Mouse (Mus musculus): ENCODE measurements at regions not wholly inside any gene's neighbourhood (a gene's known extent, or its start where the extent isn't known, plus 50 kb on each side); places are given as distances from the start of the nearest gene placed in this dataset.
"Not testable (repeated sequence)": the region's sequence is repeated elsewhere in the genome, so short reads cannot be mapped to it uniquely, and the experiment has no call there.

DNA sequence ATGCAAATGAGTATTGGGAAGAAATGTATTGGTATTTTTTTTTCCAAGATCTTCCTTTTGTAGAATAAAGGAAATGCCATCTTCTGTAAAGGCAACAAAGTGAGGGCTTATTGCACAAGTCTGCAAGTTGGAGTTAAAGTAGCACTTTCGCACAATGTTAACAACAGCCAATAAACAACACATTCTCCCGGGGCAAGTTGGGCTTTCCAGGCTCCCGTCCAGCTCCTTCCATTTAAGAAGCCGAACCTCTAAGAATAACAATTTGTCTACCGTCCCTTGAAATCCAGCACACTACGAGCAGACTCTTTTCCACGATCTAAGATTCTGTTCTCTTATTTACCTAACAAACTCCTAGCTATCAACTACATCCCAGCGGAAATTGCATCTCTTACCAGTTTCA, 199.9 kb upstream of the G2e3 start:
- Histone ChIP-seq H3K9ac (ENCODE audit: low read depth, low read length) (no peak overlapping the region), H3K36me3 (ENCODE audit: control insufficient read depth, insufficient read depth, low read length) (no peaks in the 10 kb centered on the region), H3K27ac (ENCODE audit: low read length) (no peak overlapping the region), H3K4me2 (ENCODE audit: low read length) (no peak overlapping the region), H3K27me3 (ENCODE audit: control insufficient read depth, insufficient read depth, low read depth, low read length) (no peaks in the 10 kb centered on the region), H3K4me1 (ENCODE audit: control insufficient read depth, insufficient read depth, low read length) (no peaks in the 10 kb centered on the region), H3K4me3 (ENCODE audit: low read depth, low read length) (no peak overlapping the region), H3K9me3 (replicated peaks; ENCODE audit: control insufficient read depth, low read length, poor library complexity, severe bottlenecking) (no peaks in the 10 kb centered on the region)
- 87% methylated on average over 8 of the region's 8 CpGs for WGBS
- ATAC-seq: no peak

DNA sequence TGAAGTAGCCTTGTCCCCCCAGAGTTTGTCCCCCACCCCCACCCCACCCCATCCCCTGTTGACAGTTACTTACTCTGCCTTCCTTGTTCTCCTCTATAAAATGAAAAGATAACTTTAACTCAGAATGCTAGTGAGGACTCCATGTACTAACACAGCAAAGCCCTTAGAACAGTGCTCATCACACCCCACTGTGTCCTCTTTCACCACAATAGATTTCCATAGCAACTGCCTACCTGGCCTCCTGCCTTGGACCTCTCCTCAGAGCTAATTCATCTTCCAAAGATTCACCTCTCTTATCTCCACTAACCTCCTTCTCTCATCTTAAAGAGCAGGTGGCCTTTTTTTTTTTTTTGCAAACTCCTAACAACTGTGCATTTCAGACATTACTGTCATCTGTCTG, 204.0 kb upstream of the G2e3 start:
- H3K9ac ChIP-seq (ENCODE audit: low read depth, low read length): no peak overlapping the region
- H3K9me3 ChIP-seq (replicated peaks; ENCODE audit: control insufficient read depth, low read length, poor library complexity, severe bottlenecking): 0 out of 2 replicates have a peak, but pooled peaks cover 3% of the 10 kb centered on the region
- no peaks in the 10 kb centered on the region for H3K4me1 ChIP-seq (ENCODE audit: control insufficient read depth, insufficient read depth, low read length)
- ATAC-seq: peak; percentile 56; the same call in 1 of the 2 replicates
- no peaks in the 10 kb centered on the region for H3K36me3 ChIP-seq (ENCODE audit: control insufficient read depth, insufficient read depth, low read length)
- H3K4me2 ChIP-seq (ENCODE audit: low read length): no peak overlapping the region
- no peak overlapping the region for H3K27ac ChIP-seq (ENCODE audit: low read length)
- H3K27me3 ChIP-seq (ENCODE audit: control insufficient read depth, insufficient read depth, low read depth, low read length): no peaks in the 10 kb centered on the region
- H3K4me3 ChIP-seq (ENCODE audit: low read depth, low read length): no peak overlapping the region

DNA sequence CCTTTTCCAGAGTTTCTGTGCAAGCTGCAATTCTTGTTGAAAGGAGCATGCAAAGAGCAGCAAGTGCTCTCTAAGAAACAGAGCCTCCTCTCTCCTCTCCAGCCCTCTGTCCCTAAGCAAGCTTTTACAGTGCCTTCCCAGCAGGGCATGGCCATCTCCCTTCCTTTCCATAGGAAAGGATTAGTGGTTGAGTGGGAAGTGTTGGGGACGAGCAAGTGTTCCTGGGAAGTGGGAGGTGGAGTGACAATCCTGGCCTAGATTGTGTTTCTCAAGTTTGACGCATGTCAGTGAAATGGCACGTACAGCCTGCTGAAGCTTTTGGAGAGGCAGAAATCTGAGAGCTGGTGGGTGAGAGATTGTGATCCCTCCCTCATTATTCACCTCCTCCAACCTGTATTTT, 204.7 kb upstream of the G2e3 start:
- no peaks in the 10 kb centered on the region for H3K27me3 ChIP-seq (ENCODE audit: control insufficient read depth, insufficient read depth, low read depth, low read length)
- no peak for ATAC-seq
- H3K4me1 ChIP-seq (ENCODE audit: control insufficient read depth, insufficient read depth, low read length): no peaks in the 10 kb centered on the region
- H3K9ac ChIP-seq (ENCODE audit: low read depth, low read length): no peak overlapping the region
- no peaks in the 10 kb centered on the region for H3K36me3 ChIP-seq (ENCODE audit: control insufficient read depth, insufficient read depth, low read length)
- H3K9me3 ChIP-seq (replicated peaks; ENCODE audit: control insufficient read depth, low read length, poor library complexity, severe bottlenecking): 0 out of 2 replicates have a peak, but pooled peaks cover 3% of the 10 kb centered on the region
- no peak overlapping the region for H3K27ac ChIP-seq (ENCODE audit: low read length)
- WGBS: 59% methylated on average over 3 of the region's 3 CpGs
- no peak overlapping the region for H3K4me2 ChIP-seq (ENCODE audit: low read length)
- H3K4me3 ChIP-seq (ENCODE audit: low read depth, low read length): no peak overlapping the region

DNA sequence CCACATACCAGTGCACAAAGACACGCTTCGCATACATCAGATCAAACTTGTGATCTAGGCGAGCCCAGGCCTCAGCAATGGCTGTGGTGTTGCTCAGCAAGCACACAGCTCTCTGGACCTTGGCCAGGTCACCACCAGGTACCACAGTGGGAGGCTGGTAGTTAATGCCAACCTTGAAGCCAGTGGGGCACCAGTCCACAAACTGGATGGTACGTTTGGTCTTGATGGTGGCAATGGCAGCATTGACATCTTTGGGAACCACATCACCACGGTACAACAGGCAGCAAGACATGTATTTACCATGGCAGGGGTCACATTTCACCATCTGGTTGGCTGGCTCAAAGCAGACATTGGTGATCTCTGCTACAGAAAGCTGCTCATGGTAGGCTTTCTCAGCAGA, 214.2 kb upstream of the G2e3 start:
- not testable (repeated sequence) for H3K27me3 ChIP-seq (ENCODE audit: control insufficient read depth, insufficient read depth, low read depth, low read length); H3K4me3 ChIP-seq (ENCODE audit: low read depth, low read length)

DNA sequence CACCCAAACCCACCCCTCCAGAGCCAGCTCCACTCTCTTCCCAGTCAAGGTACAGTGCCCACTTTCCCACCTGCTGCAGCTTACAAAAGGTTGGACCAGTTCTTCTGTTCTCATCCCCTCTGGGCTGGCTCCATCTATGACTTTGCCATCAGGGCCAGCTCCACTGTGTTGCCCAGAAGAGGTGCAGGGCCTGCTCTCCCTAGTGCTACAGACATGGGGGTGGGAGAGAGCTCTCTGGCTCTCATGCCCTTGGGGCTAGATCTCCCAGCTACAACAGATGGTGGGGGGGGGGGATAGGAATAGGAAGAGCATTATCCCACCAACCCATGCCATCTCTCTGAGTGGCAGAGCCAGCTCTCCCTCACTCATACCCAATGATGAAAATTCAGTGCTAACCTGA, 219.6 kb upstream of the G2e3 start:
- no peaks in the 10 kb centered on the region for H3K36me3 ChIP-seq (ENCODE audit: control insufficient read depth, insufficient read depth, low read length)
- H3K4me2 ChIP-seq (ENCODE audit: low read length): no peak overlapping the region
- H3K4me1 ChIP-seq (ENCODE audit: control insufficient read depth, insufficient read depth, low read length): no peaks in the 10 kb centered on the region
- H3K9me3 ChIP-seq (replicated peaks; ENCODE audit: control insufficient read depth, low read length, poor library complexity, severe bottlenecking): no peaks in the 10 kb centered on the region
- no peak overlapping the region for H3K27ac ChIP-seq (ENCODE audit: low read length)
- no peaks in the 10 kb centered on the region for H3K27me3 ChIP-seq (ENCODE audit: control insufficient read depth, insufficient read depth, low read depth, low read length)
- H3K4me3 ChIP-seq (ENCODE audit: low read depth, low read length): no peak overlapping the region
- no peak overlapping the region for H3K9ac ChIP-seq (ENCODE audit: low read depth, low read length)
- no peak for ATAC-seq

More for the DNA sequence above, 214.2 kb upstream of the G2e3 start:
- H3K27ac ChIP-seq (ENCODE audit: low read length); H3K4me1 ChIP-seq (ENCODE audit: control insufficient read depth, insufficient read depth, low read length); H3K9ac ChIP-seq (ENCODE audit: low read depth, low read length); ATAC-seq; H3K36me3 ChIP-seq (ENCODE audit: control insufficient read depth, insufficient read depth, low read length); H3K4me2 ChIP-seq (ENCODE audit: low read length); H3K9me3 ChIP-seq (replicated peaks; ENCODE audit: control insufficient read depth, low read length, poor library complexity, severe bottlenecking): not testable (repeated sequence)
- 91% methylated on average over 5 of the region's 5 CpGs for WGBS

DNA sequence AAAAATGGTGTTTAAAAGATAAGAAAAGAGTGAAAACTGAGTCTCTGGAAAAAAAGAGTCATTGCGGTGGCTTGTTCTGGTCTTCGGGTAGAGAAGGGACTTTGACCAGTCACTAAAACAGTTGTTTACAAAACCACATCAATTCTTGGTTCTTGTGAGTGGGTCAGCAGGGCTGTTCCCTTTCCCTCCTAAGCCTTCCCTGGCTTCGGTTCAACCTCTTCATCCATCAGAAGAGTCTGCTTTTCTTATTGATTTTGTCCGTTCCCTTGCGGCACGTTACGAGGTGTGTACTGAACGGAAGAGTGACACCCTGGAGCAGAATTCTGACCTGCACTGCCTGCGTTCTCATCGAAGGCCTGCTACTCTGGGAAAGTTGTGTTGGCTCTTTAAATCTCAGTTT, 229.1 kb upstream of the G2e3 start:
- H3K27me3 ChIP-seq (ENCODE audit: control insufficient read depth, insufficient read depth, low read depth, low read length): no peaks in the 10 kb centered on the region
- ATAC-seq: no peak
- H3K4me2 ChIP-seq (ENCODE audit: low read length): no peak overlapping the region
- 0 out of 2 replicates have a peak overlapping the region, but pooled peaks have one; percentile 19 for H3K27ac ChIP-seq (ENCODE audit: low read length)
- 89% methylated on average over 10 of the region's 10 CpGs for WGBS
- no peaks in the 10 kb centered on the region for H3K36me3 ChIP-seq (ENCODE audit: control insufficient read depth, insufficient read depth, low read length)
- H3K4me3 ChIP-seq (ENCODE audit: low read depth, low read length): no peak overlapping the region
- no peak overlapping the region for H3K9ac ChIP-seq (ENCODE audit: low read depth, low read length)
- H3K4me1 ChIP-seq (ENCODE audit: control insufficient read depth, insufficient read depth, low read length): no peaks in the 10 kb centered on the region
- no peaks in the 10 kb centered on the region for H3K9me3 ChIP-seq (replicated peaks; ENCODE audit: control insufficient read depth, low read length, poor library complexity, severe bottlenecking)

DNA sequence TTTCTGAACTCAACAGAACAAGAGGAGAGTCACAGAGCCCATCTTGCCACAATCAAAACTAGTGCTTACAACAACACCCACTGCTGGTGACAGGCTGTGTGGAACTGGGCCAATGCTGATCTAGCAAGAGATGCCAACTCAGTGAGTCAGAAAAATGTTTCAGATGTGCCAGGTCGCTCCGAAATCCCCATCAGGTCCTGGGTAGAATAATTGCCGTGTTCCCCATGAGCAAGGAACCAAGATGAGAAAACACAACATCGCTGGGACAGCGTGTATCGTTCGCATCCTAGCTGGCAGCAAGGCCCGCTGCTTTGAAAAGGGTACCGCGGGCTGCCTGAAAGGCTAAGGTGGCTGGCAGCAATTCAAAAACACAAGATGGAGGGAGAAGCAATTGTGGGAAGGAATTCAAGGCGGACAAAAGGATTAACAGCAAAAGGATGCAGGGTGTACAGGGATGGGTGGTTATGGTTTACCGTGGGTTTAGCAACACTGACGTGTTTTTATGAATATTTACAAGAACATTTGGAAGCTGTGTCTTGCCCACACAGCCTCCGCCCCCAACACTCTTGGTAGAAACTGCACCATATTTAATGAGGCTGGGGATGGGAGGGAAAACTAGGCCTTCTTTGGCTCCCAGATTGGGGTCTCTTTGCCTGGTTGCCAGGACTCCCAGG, 229.7 kb upstream of the G2e3 start:
- peak; percentile 87 for ATAC-seq
- Histone ChIP-seq H3K9me3 (replicated peaks; ENCODE audit: control insufficient read depth, low read length, poor library complexity, severe bottlenecking) (no peaks in the 10 kb centered on the region), H3K4me3 (ENCODE audit: low read depth, low read length) (no peak overlapping the region), H3K4me2 (ENCODE audit: low read length) (no peak overlapping the region), H3K36me3 (ENCODE audit: control insufficient read depth, insufficient read depth, low read length) (no peaks in the 10 kb centered on the region), H3K27ac (ENCODE audit: low read length) (0 out of 2 replicates have a peak overlapping the region, but pooled peaks have one; percentile 19), H3K9ac (ENCODE audit: low read depth, low read length) (no peak overlapping the region), H3K4me1 (ENCODE audit: control insufficient read depth, insufficient read depth, low read length) (no peaks in the 10 kb centered on the region), H3K27me3 (ENCODE audit: control insufficient read depth, insufficient read depth, low read depth, low read length) (no peaks in the 10 kb centered on the region)
- WGBS: 66% methylated on average over 14 of the region's 14 CpGs

DNA sequence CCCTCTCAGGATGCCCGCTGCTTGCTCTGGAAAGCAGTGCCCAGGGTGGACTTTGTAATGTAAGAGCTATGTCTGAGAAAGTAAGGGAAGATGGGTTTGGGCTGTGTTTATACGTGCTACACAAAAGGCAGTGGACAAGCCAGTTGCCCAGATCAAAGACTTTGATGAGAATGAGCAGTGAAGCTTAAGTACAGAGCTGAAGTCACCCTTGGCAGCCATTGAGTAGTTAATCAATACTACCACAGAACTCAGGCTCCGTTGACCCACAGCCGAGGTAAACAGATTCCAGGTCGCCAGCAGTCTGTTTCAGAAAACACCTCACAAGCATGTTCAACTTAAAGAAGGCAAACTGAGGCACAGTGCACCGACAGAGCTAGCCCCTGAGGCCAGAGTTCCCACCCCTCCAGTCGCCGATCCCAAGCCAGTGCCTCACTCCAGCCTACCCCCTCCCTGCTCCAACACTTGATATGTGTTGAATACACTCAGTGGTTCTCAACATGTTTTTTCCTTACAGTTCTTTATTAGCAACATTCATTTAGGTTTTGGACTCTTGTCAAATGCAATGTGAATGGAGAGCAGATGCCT, 230.3 kb upstream of the G2e3 start:
- Histone ChIP-seq H3K27me3 (ENCODE audit: control insufficient read depth, insufficient read depth, low read depth, low read length) (no peaks in the 10 kb centered on the region), H3K27ac (ENCODE audit: low read length) (no peak overlapping the region), H3K9me3 (replicated peaks; ENCODE audit: control insufficient read depth, low read length, poor library complexity, severe bottlenecking) (no peaks in the 10 kb centered on the region), H3K4me1 (ENCODE audit: control insufficient read depth, insufficient read depth, low read length) (no peaks in the 10 kb centered on the region), H3K9ac (ENCODE audit: low read depth, low read length) (no peak overlapping the region), H3K4me2 (ENCODE audit: low read length) (no peak overlapping the region), H3K4me3 (ENCODE audit: low read depth, low read length) (no peak overlapping the region), H3K36me3 (ENCODE audit: control insufficient read depth, insufficient read depth, low read length) (no peaks in the 10 kb centered on the region)
- ATAC-seq: peak; percentile 79
- WGBS: 63% methylated on average over 8 of the region's 8 CpGs

DNA sequence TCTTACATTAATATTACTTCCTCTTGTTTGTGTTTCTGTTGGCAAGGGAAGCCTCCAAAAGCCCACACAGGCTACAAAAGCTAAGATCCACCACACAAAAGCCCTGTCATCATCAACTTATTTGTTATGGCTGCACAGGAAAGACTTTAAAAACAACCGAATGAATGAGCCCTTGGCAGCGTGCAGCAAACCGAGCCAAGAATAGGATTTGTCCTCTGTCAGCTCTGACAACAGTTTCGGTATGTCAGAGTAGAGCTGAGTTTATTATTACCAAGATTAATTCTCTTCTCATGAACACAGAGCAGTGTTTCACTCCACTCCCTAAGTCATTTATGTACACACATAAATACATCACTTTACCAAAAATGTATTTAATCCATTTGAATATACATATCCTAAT, 236.1 kb upstream of the G2e3 start:
- H3K4me2 ChIP-seq (ENCODE audit: low read length): no peak overlapping the region
- 26% methylated on average over 4 of the region's 4 CpGs for WGBS
- H3K36me3 ChIP-seq (ENCODE audit: control insufficient read depth, insufficient read depth, low read length): no peaks in the 10 kb centered on the region
- H3K27me3 ChIP-seq (ENCODE audit: control insufficient read depth, insufficient read depth, low read depth, low read length): no peaks in the 10 kb centered on the region
- ATAC-seq: no peak
- no peaks in the 10 kb centered on the region for H3K9me3 ChIP-seq (replicated peaks; ENCODE audit: control insufficient read depth, low read length, poor library complexity, severe bottlenecking)
- H3K4me1 ChIP-seq (ENCODE audit: control insufficient read depth, insufficient read depth, low read length): peaks cover 4% of the 10 kb centered on the region; the same call in 1 of the 2 replicates
- no peak overlapping the region for H3K27ac ChIP-seq (ENCODE audit: low read length)
- H3K9ac ChIP-seq (ENCODE audit: low read depth, low read length): no peak overlapping the region
- no peak overlapping the region for H3K4me3 ChIP-seq (ENCODE audit: low read depth, low read length)
